Mouse (Mus musculus) kidney, postnatal 14 days (tissue): ENCODE measurements at regions not wholly inside any gene's neighbourhood (a gene's known extent, or its start where the extent isn't known, plus 50 kb on each side); places are given as distances from the start of the nearest gene placed in this dataset.

Source experiments
- DNase-seq: peaks from one replicate; pipeline ENCODE4 v3.0.0; 2022; ENCODE audit warnings: mixed read lengths

- no peak for DNase-seq
Observed at GRCm38 (mm10) chr7:114912109-114912508, 168.6 kb downstream of the Insc start.

- DNase-seq = peak; percentile 60
Observed at GRCm38 (mm10) chr7:114922155-114922554, 178.7 kb downstream of the Insc start.

GRCm38 (mm10) chr7:114933861-114934260 is 190.4 kb downstream of the Insc start:
- DNase-seq = no peak

DNA sequence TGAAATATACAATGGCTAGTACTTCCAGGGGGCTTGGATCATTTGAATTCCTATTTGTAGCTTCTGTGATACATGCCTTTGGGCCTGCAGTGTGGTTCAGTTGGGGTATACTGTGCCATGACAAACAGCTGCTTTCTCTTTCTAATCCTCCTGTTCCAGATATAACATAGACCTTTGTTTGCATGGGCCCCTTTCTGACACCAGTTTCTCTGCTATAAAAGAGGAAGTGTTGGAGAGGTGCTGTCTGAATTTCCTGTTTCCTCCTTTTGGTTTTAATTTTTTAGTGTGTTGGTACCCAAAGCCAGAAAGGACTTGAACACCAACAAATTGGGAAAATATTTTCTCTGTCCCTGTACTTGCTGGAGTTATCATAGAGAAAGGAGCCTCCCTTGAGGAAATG is 207.3 kb downstream of the Insc start:
- no peak for DNase-seq

DNA sequence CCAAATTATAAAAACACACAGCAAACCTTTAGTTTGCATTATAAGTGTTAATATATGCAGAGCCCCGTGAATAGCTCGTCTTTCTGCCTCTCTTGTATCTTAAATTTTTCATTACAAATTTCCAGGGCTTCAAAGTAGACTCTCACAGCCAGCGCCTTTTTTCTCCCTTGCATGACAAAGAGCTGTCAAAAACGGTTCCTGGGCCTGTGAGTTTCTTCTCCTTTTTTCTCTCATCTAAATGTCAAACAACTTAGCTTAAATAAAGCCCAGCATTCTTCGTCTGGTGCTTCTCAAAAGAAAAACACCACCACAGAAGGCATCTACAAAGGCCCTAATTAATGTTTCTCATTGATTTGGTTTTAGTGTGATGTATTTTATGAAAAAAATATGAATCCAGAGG is 219.7 kb downstream of the Insc start:
- no peak for DNase-seq

DNA sequence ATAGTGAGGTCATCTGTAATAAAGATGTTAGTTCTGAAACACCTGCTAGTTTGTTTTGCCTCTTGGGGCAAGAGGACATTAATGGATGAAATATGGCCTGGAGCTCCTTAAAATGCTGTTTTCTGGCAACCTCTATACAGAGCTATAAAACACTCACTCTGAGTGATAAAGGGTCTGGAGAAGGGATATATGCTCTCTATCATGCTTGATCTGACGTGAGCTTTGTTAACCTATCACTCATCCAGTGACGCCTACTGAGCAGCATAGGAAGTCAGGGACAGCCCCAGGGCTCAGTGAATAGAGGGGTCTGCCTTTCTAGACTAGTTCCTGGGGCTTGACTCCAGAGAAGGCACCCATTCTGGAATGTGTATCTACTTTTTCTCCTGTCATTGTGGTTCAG is 222.4 kb downstream of the Insc start:
- no peak for DNase-seq

- no peak for DNase-seq
Observed at GRCm38 (mm10) chr7:114986481-114986880, 243.0 kb downstream of the Insc start.

GRCm38 (mm10) chr7:114991255-114991654 is 247.8 kb downstream of the Insc start:
- DNase-seq = no peak

DNA sequence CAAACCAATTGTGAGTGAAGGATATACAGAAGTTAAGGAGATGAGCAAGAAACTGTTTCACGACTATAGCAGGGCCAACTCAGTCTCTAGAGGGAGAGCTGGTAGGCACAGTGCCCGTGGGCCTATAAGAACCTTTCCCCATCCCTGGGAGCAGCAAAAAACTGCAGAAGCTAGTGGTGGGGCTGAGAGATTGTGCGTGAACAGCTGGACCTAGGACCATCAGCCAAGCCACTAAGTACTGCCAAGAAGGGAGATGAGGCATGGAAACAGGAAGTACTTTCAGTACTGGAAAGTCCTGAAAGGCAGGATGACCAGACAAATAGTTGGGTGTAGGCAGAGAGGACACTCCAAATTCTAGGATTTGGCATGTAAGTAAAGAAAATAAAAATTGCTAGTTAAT is 248.9 kb downstream of the Insc start:
- DNase-seq = no peak

DNA sequence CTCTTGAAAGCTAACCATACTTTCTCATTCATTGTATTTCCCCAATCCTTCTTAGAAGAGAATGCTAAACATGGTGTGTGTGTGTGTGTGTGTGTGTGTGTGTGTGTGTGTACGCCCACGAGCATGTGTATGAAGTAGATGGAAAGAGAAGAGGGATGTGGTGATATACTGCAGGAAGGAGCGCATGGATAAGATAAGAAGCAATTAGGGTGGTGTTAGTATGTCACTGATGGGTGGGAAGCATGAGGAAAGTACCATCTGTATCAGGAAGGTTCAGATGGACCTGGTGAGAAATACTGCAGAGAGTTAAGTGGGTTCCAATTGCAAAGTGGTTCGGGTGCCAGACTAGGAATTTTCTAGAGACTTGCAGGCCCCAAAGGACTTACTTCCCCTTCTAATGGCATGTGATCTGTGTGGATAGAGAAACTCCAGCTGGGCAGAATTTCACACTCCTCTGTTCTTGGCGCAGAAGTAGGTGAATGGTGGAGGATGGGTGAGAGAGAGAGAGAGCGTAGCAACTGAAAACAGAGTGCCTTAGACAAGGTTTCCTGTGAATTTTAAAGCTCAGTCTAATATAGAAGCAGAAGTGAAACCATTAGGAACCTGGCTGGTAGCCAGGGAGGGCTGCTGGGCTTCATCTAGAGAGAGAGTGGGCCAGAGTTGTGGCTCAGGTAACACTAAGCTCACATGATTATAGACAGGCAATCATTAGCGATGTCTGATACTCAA is 257.5 kb downstream of the Insc start:
- DNase-seq = no peak

GRCm38 (mm10) chr7:115014253-115014998 is 270.9 kb downstream of the Insc start:
- no peak for DNase-seq

GRCm38 (mm10) chr7:115019369-115019958 is 276.0 kb downstream of the Insc start:
- DNase-seq = no peak

GRCm38 (mm10) chr7:115020023-115020422 is 276.5 kb downstream of the Insc start:
- DNase-seq = no peak

GRCm38 (mm10) chr7:115025803-115026202 is 282.3 kb downstream of the Insc start:
- DNase-seq = no peak

DNA sequence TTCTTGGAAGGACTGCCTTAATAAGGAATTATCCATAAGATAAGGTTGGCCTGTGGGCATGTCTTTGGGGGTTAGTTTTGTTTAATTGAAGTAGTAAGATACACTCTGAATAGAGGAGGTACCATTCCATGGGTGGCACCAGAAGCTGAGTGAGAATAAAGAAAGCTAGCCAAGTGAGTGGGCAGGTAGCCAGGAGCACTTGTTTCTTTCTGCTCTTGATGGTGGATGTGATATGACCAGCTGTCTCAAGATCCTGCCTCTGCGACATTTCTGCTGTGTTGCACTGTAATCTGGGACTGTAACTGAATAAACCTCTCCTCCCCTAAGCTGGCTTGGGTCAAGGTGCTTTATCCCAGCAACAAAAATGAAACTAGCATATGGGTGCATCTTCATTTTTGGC is 284.2 kb downstream of the Insc start:
- DNase-seq = no peak

DNA sequence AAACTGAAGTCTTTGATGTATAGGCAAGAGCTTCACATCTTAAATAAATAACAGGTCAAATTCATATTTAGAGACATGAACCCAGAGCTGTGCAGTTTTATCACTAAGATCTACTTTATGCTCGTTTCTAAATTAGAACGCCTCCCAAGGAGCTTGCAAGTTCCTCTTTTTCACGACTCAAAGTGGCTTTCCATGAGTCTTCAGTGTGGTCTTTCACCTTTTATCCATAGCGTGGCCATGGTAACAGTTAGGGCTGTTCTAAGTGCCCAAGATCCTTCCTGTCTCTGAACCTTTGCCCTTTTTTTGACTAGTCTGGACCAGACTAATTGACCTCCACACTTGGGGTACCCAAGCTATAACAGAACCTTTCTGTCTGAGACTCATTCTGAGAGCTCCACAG is 290.5 kb downstream of the Insc start:
- no peak for DNase-seq

DNA sequence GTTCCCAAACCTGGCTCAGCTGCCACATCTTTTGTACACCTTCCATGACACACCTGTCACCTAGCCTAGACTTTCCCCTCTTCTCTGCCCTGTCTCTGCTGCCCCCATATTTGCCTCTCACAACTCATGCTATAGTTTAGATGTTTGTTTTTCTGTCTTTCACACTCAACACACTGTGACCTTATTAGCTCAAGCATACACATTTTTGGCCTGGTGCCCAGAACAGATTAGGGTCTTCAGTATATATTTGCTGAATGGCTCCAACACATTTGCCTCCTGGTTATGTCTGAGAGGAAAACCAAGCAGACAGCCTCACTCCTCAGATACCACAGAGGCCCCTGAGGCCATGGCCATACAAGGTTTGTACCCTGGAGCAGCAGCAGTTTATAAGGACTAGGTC is 312.0 kb downstream of the Insc start:
- DNase-seq = no peak

DNA sequence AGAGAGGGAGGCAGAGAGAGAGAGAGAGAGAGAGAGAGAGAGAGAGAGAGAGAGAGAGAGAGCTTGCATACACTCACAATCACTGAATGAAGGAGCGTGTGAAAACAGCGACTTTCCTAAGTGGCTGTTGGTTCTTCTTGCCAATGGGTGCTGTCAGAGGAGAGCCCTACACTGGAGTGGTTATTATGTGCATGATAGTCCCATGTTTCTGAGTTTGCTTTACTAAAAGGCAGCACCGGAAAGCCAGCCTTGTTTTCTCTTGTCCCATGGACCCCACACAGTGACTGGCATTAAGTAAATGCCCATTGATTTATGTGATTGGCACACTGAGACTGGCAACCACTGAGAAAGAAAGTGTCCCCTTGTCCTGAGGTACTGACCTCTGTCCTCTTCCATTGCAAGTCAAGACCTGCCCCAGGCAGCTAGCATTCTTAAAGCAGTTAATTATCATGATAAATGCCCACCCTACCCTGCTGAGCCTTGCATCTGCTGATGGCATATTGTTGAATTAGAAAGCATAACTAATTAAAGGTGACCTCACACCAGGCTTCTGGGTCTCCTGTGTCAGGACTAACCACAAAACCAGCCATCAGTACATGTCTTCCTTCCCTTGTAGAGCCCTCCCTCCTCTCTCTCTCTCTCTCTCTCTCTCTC is 313.6 kb downstream of the Insc start:
- no peak for DNase-seq

GRCm38 (mm10) chr7:115057736-115058135 is 314.2 kb downstream of the Insc start:
- DNase-seq = no peak

DNA sequence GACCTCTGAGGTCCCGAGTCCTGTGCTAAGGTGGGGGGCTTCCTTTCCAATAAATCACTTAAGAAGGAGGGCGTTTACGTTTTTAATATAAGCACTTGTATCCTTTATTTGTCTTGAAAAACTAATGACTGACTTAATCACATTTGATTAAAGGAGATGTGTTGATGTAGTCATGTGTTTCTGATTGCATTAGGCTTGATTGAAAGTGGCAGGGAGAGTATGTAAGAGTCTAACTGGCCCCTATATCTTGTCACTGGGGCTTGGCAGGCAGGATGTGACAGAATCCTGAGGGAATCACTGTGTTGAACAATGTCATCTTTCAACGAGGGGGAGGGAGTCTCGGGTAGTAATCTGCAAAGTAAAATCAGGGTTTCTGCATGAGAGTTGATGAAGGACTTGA is 316.7 kb downstream of the Insc start:
- no peak for DNase-seq

GRCm38 (mm10) chr7:115062817-115063216 is 319.3 kb downstream of the Insc start:
- DNase-seq = no peak

GRCm38 (mm10) chr7:115067641-115068040 is 324.1 kb downstream of the Insc start:
- no peak for DNase-seq

DNA sequence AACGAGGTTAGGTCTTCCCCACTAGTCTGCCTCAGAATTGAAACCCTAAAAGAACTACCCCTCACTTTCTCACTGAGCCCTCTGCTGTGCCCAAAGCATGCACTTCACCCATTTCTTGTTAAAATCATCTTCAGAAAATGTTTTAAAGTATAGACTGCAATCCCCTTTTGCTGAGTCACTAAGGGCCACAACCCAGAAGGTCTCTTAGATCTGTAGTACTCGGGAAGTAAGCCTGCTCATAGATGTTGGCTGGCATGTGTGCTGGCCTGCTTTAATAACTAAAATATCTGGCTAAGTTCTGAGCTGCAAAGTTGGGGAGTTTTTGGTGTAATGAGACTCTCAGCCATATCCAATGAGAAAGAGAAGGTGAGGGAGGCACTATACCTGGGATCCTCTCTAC is 329.9 kb downstream of the Insc start:
- DNase-seq = no peak

- no peak for DNase-seq
Observed at GRCm38 (mm10) chr7:115076781-115077180, 333.3 kb downstream of the Insc start.
